Mouse (Mus musculus): ENCODE measurements around the gene Scnm1. TPM values are rescaled to one million over a fixed set of nuclear protein-coding genes. Genes with fewer than 3 reads are reported as not detected.
"Not testable (repeated sequence)": the region's sequence is repeated elsewhere in the genome, so short reads cannot be mapped to it uniquely, and the experiment has no call there.

Gene Scnm1
- polyA plus RNA-seq, 1 experiment from 2014 or later: 94.1 TPM

DNA sequence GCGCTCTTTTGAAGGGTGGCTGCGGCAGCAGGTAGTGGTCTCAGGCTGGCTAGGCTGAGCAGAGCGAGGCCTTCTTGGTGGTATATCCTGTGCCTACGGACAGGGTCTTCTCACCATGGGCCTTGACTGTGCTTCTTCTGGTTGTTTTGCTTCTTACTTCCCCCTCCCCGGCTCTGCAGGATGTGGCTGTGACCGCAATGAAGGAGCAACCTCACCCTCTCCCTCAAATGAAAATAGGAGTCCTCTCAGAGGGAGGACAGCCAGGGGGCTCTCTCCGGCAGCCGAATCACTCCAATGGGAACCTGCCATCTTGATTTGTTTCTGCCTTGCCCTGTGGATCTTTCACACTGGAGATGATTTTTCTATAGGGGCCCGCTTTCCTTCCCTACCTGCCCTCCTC is 7.7 kb upstream of the Scnm1 start:
- Histone ChIP-seq H3K27ac (no peak overlapping the region), H3K4me3 (no peak overlapping the region), H3K9me3 (replicated peaks) (no peaks in the 10 kb centered on the region), H3K27me3 (no peaks in the 10 kb centered on the region), H3K36me3 (peaks cover 19% of the 10 kb centered on the region), H3K4me2 (replicated peaks) (no peak overlapping the region), H3K4me1 (0 out of 2 replicates have a peak, but pooled peaks cover 3% of the 10 kb centered on the region), H3K9ac (no peak overlapping the region)
- no peak for ATAC-seq (ENCODE audit: low FRiP score)
- WGBS: 94% methylated on average over 9 of the region's 9 CpGs

DNA sequence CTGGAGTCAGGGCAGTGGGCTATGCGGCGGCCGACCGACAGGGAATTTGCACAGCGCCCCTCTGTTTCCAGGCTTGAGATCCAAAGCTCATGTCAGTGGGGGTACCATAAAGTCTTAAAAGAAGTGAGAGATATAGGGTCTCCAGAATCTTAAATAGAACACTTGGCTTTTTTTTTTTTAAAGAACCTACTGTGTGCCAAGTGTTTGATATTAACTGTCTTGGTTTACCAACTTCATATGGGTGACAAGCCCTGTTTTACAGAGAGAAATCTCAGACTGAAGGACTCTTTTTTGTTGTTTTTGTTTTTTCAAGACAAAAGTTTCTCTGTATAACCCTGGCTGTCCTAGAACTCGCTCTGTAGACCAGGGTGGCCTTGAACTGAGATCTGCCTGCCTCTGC is 7.0 kb upstream of the Scnm1 start:
- Histone ChIP-seq H3K4me3 (no peak overlapping the region), H3K36me3 (peaks cover 19% of the 10 kb centered on the region), H3K9ac (no peak overlapping the region), H3K4me2 (replicated peaks) (no peak overlapping the region), H3K4me1 (peaks cover 7% of the 10 kb centered on the region), H3K27me3 (no peaks in the 10 kb centered on the region), H3K27ac (no peak overlapping the region), H3K9me3 (replicated peaks) (no peaks in the 10 kb centered on the region)
- 83% methylated on average over 6 of the region's 6 CpGs for WGBS
- ATAC-seq (ENCODE audit: low FRiP score): no peak

DNA sequence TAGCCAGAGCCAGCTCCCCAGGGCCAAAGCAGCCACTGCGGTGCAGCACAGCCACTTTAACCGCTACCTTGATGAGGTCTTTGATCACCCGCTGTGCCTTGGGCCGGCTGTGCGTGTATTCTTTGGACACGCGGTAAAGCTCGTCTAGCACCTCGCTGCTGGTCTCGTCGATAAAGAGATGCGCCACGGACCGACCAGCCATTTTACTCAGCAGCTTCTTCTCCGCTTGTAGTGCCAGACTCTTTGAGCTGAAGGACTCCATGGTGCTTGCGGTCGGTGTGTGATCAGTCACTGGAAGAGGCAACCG is 6.4 kb upstream of the Scnm1 start:
- 61% methylated on average over 18 of the region's 18 CpGs for WGBS
- H3K27ac ChIP-seq: no peak overlapping the region
- H3K4me1 ChIP-seq: peaks cover 13% of the 10 kb centered on the region
- peaks cover 19% of the 10 kb centered on the region for H3K36me3 ChIP-seq
- no peaks in the 10 kb centered on the region for H3K27me3 ChIP-seq
- no peak overlapping the region for H3K9ac ChIP-seq
- no peak overlapping the region for H3K4me3 ChIP-seq
- ATAC-seq (ENCODE audit: low FRiP score): no peak
- H3K9me3 ChIP-seq (replicated peaks): no peaks in the 10 kb centered on the region
- H3K4me2 ChIP-seq (replicated peaks): no peak overlapping the region

DNA sequence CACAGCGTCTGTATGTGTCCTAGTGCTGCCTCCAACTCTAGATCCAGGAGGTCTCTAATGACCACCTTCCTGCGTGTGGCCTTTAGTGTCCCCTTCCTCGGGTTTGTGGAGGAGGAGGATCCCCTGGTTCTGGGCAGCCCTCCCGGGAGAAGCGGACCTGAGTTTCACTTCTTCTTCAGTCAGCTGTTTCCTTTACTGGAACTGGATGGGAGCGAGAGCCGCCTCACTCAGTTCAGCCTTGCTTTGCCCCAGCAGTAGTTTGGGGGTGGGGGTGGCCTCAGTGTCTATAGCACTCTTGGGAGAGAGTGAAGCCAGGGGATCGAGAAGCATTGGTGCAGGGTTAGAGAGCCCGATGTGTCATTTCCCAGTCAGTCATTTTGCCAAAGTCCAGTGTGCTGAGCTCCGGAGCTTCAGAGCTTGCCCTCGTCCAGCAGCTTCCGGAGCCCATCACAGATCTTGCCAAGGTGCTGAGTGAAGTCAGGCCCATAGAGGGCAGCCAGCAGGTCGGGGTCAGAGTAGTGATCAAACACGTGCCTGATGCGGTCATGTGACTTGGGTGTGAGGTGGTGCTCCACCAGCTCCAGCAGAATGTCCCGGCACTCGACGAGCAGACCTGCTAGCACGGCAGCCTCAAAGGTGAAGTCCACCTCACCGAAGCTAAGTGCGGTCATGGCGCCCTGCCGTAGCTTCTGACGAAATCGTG is 5.9 kb upstream of the Scnm1 start:
- no peak overlapping the region for H3K4me2 ChIP-seq (replicated peaks)
- no peaks in the 10 kb centered on the region for H3K9me3 ChIP-seq (replicated peaks)
- ATAC-seq (ENCODE audit: low FRiP score): no peak
- no peak overlapping the region for H3K4me3 ChIP-seq
- H3K9ac ChIP-seq: no peak overlapping the region
- peaks cover 17% of the 10 kb centered on the region for H3K4me1 ChIP-seq
- no peaks in the 10 kb centered on the region for H3K27me3 ChIP-seq
- WGBS: 73% methylated on average over 25 of the region's 25 CpGs
- no peak overlapping the region for H3K27ac ChIP-seq
- H3K36me3 ChIP-seq: peaks cover 19% of the 10 kb centered on the region

DNA sequence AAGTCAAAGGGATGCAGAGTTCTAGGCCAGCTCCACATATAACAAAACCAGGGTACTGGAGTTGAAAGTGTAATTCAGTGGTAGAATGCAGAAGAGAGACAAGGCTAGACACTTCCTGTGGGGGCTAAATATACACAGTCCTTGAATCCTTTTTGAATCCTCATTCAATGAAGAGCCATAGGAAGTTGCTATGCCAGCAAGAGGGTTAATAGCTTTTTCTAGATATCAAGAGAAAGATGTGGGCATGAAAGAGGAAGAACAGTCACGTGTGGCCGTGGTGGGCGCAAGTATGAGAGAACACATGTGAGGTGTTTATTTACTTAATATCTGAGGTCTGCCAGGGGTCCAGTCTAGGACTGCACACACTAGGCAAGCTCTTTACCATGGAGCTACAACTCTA is 2.5 kb upstream of the Scnm1 start:
- WGBS: 95% methylated on average over 3 of the region's 3 CpGs
- ATAC-seq (ENCODE audit: low FRiP score): no peak
- no peak overlapping the region for H3K9ac ChIP-seq

DNA sequence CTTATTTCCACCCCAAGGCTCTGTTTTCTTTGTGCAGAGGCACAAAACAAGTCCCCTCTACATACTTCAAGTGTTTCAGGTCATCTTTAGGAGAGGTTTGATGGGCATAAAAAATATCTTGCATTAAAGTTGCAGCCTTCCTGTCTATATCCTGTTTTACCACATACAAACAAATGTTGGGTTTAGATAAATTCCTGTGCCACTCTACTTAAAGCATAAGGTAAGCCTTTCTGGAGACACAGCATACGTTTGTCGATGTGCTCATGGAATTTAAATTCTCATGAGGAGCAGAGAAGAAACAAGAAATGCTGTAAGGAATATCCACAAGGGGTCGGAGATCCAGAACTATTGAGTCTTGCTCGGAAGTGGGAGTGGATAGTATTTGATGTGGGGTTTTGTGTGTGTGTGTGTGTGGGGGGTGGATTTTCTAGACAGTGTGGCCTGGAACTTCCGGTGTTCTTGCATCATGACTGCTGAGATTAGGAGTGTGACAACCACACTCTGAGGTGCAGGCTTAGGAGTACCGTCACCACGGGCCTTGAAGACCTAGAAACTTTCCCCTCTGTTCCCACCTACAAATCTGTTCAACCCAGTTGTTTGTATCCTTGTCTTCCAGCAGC is 1.7 kb upstream of the Scnm1 start:
- Histone ChIP-seq H3K27me3 (no peaks in the 10 kb centered on the region), H3K4me1 (peaks cover 26% of the 10 kb centered on the region), H3K27ac (no peak overlapping the region), H3K4me2 (replicated peaks) (peak overlapping the region; percentile 52), H3K9ac (no peak overlapping the region), H3K36me3 (peaks cover 29% of the 10 kb centered on the region), H3K4me3 (peak overlapping the region; percentile 27; the same call in 1 of the 2 replicates), H3K9me3 (replicated peaks) (no peaks in the 10 kb centered on the region)
- 91% methylated on average over 7 of the region's 7 CpGs for WGBS
- ATAC-seq (ENCODE audit: low FRiP score): no peak

More for the DNA sequence above, 2.5 kb upstream of the Scnm1 start:
- Histone ChIP-seq H3K36me3 (peaks cover 27% of the 10 kb centered on the region), H3K27ac (no peak overlapping the region), H3K27me3 (no peaks in the 10 kb centered on the region), H3K4me2 (replicated peaks) (no peak overlapping the region), H3K4me3 (no peak overlapping the region), H3K9me3 (replicated peaks) (no peaks in the 10 kb centered on the region), H3K4me1 (peaks cover 26% of the 10 kb centered on the region)

DNA sequence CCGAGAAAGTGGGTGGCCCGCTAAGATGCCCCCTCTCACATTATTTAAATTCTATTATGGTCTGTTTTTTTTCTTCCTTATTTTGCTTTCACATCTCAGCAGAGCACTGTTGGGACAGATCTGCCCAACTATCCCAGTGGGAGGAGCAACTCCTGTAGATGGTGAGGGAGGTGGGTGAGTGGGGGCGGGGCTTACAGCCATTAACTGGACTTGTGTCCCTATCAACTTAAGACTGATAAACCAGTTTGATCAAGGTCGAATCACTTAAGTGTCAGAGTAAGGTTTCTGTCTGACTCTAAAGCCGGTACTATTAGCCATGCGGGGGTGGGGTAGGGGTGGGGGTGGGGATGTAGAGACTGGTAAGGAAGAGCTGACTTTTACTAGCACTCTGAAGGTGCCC is 1.2 kb upstream of the Scnm1 start:
- H3K27ac ChIP-seq: no peak overlapping the region
- peaks cover 28% of the 10 kb centered on the region for H3K36me3 ChIP-seq
- no peaks in the 10 kb centered on the region for H3K27me3 ChIP-seq
- no peak for ATAC-seq (ENCODE audit: low FRiP score)
- 31% methylated on average over 6 of the region's 6 CpGs for WGBS
- H3K4me2 ChIP-seq (replicated peaks): peak overlapping the region; percentile 52
- no peaks in the 10 kb centered on the region for H3K9me3 ChIP-seq (replicated peaks)
- H3K9ac ChIP-seq: no peak overlapping the region
- H3K4me3 ChIP-seq: peak overlapping the region; percentile 27
- H3K4me1 ChIP-seq: peaks cover 23% of the 10 kb centered on the region

DNA sequence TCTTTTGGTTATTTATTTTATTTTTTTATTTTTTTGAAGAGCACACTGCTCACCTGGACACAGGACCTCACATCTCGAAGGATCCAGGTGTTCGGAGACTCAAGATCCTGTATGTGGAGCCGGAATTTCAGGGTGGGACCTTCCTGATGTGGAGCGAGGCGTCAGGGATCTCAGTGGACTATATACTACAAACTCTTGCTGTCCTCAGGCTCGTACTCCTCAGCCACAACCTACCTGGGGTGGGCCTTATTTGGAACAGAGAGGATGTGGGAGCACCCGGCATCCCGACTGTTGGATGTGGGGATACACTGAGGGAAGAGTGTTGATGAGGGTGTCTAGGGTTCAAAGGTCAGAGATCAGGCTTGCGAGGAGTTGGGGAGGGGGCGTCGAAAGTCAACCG is 322 bp upstream of the Scnm1 start:
- not testable (repeated sequence) for H3K9me3 ChIP-seq (replicated peaks); H3K27ac ChIP-seq; H3K9ac ChIP-seq; H3K27me3 ChIP-seq; H3K4me2 ChIP-seq (replicated peaks)
- Histone ChIP-seq H3K4me3 (peak overlapping the region; percentile 53; the same call in 1 of the 2 replicates), H3K4me1 (peaks cover 23% of the 10 kb centered on the region), H3K36me3 (peaks cover 29% of the 10 kb centered on the region; the same call in 1 of the 2 replicates)
- WGBS: no CpG with 5 or more reads among the region's 12 CpGs
- peak; percentile 68 for ATAC-seq (ENCODE audit: low FRiP score)

DNA sequence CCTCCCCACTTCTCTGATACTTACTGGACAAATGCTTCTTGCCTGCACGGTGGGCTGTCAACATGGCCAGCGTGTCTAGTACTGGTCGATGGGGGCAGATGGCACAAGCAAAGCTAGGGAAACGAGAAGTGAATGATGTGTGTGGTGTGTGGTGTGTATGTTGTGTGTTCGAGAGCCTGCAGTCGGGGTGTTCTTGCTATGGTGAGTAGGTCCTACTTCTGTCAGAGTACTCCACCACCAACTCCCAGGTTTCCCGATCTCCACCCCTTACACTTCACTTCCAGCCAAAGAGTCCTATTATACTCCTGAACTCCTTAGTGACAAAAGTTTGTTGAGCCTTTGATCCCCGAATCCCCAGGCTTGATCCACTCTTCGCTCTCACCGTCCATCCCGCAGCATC is 635 bp downstream of the Scnm1 start:
- H3K4me2 ChIP-seq (replicated peaks): peak overlapping the region; percentile 67
- peaks cover 23% of the 10 kb centered on the region for H3K4me1 ChIP-seq
- 60% methylated on average over 11 of the region's 11 CpGs for WGBS
- no peaks in the 10 kb centered on the region for H3K9me3 ChIP-seq (replicated peaks)
- H3K27ac ChIP-seq: peak overlapping the region; percentile 71
- peak; percentile 1; the same call in 1 of the 2 replicates for ATAC-seq (ENCODE audit: low FRiP score)
- H3K27me3 ChIP-seq: no peaks in the 10 kb centered on the region
- H3K4me3 ChIP-seq: peak overlapping the region; percentile 53
- peaks cover 30% of the 10 kb centered on the region; the same call in 1 of the 2 replicates for H3K36me3 ChIP-seq
- H3K9ac ChIP-seq: peak overlapping the region; percentile 72

DNA sequence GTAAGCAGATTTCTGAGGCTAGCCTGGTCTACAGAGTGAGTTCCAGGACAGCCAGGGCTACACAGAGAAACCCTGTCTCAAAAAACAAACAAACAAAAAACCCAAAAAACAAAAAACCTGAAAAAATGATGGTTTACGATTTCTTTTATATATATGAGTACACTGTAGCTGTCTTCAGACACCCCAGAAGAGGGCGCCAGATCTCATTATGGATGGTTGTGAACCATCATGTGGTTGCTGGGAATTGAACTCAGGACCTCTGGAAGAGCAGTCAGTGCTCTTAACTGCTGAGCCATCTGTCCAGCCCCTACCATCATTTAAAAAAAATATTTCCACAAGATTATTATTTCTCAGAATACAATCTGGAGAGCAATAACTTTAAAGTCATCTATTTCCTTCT is 1.4 kb downstream of the Scnm1 start:
- not testable (repeated sequence) for H3K4me3 ChIP-seq; H3K27ac ChIP-seq; H3K4me2 ChIP-seq (replicated peaks); H3K9ac ChIP-seq; H3K9me3 ChIP-seq (replicated peaks); H3K27me3 ChIP-seq; ATAC-seq (ENCODE audit: low FRiP score)
- Histone ChIP-seq H3K36me3 (peaks cover 26% of the 10 kb centered on the region; the same call in 1 of the 2 replicates), H3K4me1 (peaks cover 23% of the 10 kb centered on the region)
- 82% methylated on average over 2 of the region's 2 CpGs for WGBS

DNA sequence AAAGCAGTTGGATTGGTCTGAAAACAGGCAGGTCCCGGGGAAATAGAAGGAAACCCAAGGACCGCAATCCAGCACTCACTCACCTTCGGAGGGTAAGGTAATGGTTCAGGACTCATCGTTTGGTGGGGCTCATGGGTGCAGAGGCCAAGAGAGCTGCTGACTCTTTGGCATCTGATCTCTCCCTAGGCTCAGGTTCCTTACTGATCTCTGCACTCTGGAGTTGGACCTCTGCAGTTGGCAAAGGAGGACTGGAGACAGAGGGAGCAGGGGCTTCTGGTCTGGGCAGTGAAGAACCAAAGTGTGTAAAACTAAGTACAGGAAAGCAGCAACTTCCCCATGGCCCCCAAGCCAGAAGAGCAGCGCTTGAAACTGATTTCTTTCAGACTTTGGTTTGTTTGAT is 3.7 kb downstream of the Scnm1 start:
- H3K4me3 ChIP-seq: no peak overlapping the region
- peaks cover 12% of the 10 kb centered on the region for H3K4me1 ChIP-seq
- no peak overlapping the region for H3K9ac ChIP-seq
- no peaks in the 10 kb centered on the region for H3K27me3 ChIP-seq
- no peak overlapping the region for H3K4me2 ChIP-seq (replicated peaks)
- peaks cover 26% of the 10 kb centered on the region; the same call in 1 of the 2 replicates for H3K36me3 ChIP-seq
- no peaks in the 10 kb centered on the region for H3K9me3 ChIP-seq (replicated peaks)
- ATAC-seq (ENCODE audit: low FRiP score): no peak
- 89% methylated on average over 5 of the region's 5 CpGs for WGBS
- no peak overlapping the region for H3K27ac ChIP-seq

DNA sequence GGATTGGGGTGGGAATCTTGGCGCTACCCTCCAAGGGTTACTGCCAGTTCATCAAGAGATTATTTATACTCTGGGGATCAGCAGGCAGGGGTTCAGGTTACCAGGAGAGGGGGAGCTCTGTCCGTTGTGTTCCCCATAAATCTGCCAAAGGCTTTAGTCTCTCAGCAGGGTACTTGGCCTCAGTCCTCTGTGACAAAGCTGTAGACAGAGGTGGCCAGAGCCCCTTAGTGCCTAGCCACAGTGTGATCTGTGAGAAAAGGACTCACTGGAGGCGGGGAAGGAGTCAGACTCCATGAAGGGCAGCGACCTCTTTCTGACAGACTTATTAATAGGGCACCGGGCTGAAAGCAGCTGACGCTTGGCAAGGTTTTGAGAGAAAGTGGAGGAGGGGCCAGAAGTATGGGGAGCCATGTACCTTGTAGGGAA is 4.6 kb downstream of the Scnm1 start:
- Histone ChIP-seq H3K9ac (no peak overlapping the region), H3K4me3 (no peak overlapping the region), H3K27ac (no peak overlapping the region), H3K9me3 (replicated peaks) (no peaks in the 10 kb centered on the region), H3K36me3 (peaks cover 26% of the 10 kb centered on the region; the same call in 1 of the 2 replicates), H3K4me1 (peaks cover 12% of the 10 kb centered on the region), H3K4me2 (replicated peaks) (no peak overlapping the region), H3K27me3 (no peaks in the 10 kb centered on the region)
- ATAC-seq (ENCODE audit: low FRiP score): no peak
- 42% methylated on average over 6 of the region's 6 CpGs for WGBS

DNA sequence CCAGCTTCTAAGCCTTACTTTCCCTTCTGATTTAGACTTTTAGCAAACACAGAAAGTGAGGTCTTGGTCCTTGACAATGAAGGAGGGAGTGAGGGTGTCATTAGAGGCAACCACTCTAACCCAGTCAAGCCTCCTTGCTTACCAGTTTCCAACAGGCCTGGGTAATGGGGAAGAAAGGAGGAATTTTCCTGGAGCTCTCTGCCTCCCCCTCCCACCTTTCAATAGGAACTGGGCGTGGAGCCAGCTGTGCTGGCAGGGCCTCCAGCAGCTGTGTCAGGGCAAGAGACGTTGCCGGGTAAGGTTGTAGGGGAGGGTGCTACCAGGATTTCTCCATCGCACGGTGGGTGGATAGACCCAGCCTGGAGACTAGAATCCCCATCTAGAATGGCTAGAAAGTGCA is 8.8 kb downstream of the Scnm1 start:
- no peaks in the 10 kb centered on the region for H3K9me3 ChIP-seq (replicated peaks)
- no peak overlapping the region for H3K4me2 ChIP-seq (replicated peaks)
- WGBS: 43% methylated on average over 5 of the region's 5 CpGs
- H3K4me3 ChIP-seq: no peak overlapping the region
- no peak for ATAC-seq (ENCODE audit: low FRiP score)
- 0 out of 2 replicates have a peak, but pooled peaks cover 4% of the 10 kb centered on the region for H3K4me1 ChIP-seq
- H3K27me3 ChIP-seq: no peaks in the 10 kb centered on the region
- H3K9ac ChIP-seq: no peak overlapping the region
- no peak overlapping the region for H3K27ac ChIP-seq
- H3K36me3 ChIP-seq: peaks cover 40% of the 10 kb centered on the region

Measured in hindbrain, embryonic 12.5 days (tissue).